Mouse (Mus musculus) heart, adult 2 months (tissue): ENCODE results near the gene Tysnd1.
A peak's percentile ranks its signal among the peaks of the same experiment; 100 is the strongest.

Source experiments
- CTCF ChIP-seq: fragments of 200-600 bp; IDR thresholded peaks from 2 replicates; pipeline ENCODE4 v1.8.1; 2022; ENCODE audit warnings: antibody characterized with exemption, mild to moderate bottlenecking, moderate library complexity
- POLR2A ChIP-seq: fragments of 200-500 bp; IDR thresholded peaks from 2 replicates; pipeline ENCODE4 v1.6.1; 2011; ENCODE audit warnings: mild to moderate bottlenecking, low read depth, low read length, control low read depth; ENCODE audit not compliant: insufficient read depth

DNA sequence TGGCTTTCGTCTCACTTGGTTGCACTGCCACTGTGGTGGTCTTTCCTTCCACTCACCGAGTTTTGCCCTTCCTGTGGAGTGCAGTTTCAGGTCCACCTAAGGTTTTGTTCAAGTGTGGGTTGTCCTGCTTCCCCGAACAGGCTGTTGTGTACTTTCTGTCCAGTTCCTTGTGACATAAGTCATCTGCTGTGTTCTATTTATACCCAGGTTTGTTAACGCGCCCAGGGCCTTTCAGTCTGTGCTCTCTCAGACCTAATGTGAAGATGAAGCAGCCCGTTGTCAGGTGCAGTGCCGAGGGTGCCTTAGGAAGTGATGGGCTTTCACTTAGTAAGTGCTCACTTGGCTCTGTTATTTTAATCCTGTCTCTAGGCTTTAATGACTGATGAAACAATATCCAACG lies 5.9 kb upstream of the Tysnd1 start:
- TF ChIP-seq POLR2A (peak; percentile 71), CTCF (no peak)
